7 mouse cellular contexts compared by ENCODE assay signal in the genomic region with DNA sequence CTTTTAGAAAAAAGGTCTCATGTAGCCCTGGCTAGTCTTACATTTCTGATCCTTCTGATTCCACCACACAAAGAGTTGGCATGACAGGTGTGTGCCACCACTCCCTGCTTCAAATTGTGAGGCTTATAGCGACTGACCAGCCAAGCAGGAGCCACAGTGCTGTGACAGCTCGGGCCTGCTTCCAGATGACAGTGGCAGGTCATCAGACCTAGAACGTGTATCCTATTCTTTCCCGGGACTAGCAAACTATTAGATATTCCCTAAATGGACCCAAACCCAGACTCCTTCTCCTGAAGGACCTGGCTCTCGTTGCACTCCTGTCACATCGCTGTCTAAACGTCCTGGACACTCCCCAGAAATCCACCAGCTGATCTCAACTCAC. TPM values are rescaled to one million over a fixed set of nuclear protein-coding genes. Genes with fewer than 3 reads are reported as not detected.
DNase-seq lines count a peak whose midpoint lies in the region; ATAC-seq and TF ChIP-seq lines count a peak whose summit lies in the region.

No protein-coding gene starts in this region.

- H3K9me3 ChIP-seq in lung, embryonic 16.5 days (ENCODE audit: control insufficient read depth, low read length) = no peaks in the 10 kb centered on the region
- no peaks in the 10 kb centered on the region for H3K9me3 ChIP-seq in erythroblast, embryonic 14.5 days (ENCODE audit: control insufficient read depth, low read length)
- H3K9me3 ChIP-seq in limb, embryonic 11.5 days (ENCODE audit: control insufficient read depth, low read length) = no peaks in the 10 kb centered on the region

- H3K4me1 ChIP-seq in lung, embryonic 16.5 days (replicated peaks; ENCODE audit: control insufficient read depth, insufficient read depth, low read length) = peaks cover 24% of the 10 kb centered on the region
- peaks cover 35% of the 10 kb centered on the region for H3K4me1 ChIP-seq in erythroblast, embryonic 14.5 days (ENCODE audit: control insufficient read depth)
- H3K4me1 ChIP-seq in limb, embryonic 11.5 days (ENCODE audit: control insufficient read depth, insufficient read depth, low read length) = peaks cover 15% of the 10 kb centered on the region
- peaks cover 25% of the 10 kb centered on the region; the same call in 1 of the 2 replicates for H3K4me1 ChIP-seq in small intestine, adult 2 months (ENCODE audit: control insufficient read depth, insufficient read depth, insufficient read length, low read length)

- 11% methylated on average over 7 of the region's 7 CpGs for WGBS in lung, embryonic 16.5 days
- WGBS in limb, embryonic 11.5 days = 37% methylated on average over 7 of the region's 7 CpGs
- under 1% methylated on average over 7 of the region's 7 CpGs for WGBS in small intestine, adult 2 months

- no peak for TF ChIP-seq POLR2A in small intestine, adult 2 months (IDR thresholded peaks at IDR 0.05; ENCODE audit: low read depth, low read length)

- H3K36me3 ChIP-seq in lung, embryonic 16.5 days (ENCODE audit: control insufficient read depth, insufficient read depth, low read length) = peaks cover 9% of the 10 kb centered on the region
- H3K36me3 ChIP-seq in erythroblast, embryonic 14.5 days (ENCODE audit: control insufficient read depth) = peaks cover 13% of the 10 kb centered on the region
- peaks cover 12% of the 10 kb centered on the region for H3K36me3 ChIP-seq in limb, embryonic 11.5 days (ENCODE audit: control insufficient read depth, insufficient read depth, low read length)
- H3K36me3 ChIP-seq in small intestine, adult 2 months (ENCODE audit: control insufficient read depth, insufficient read depth, low read length) = no peaks in the 10 kb centered on the region

- no peak for DNase-seq in lung, postnatal 25 days (ENCODE audit: low spot score)
- DNase-seq in limb, embryonic 11.5 days (ENCODE audit: low spot score) = no peak
- DNase-seq in frontal cortex, postnatal 36 days (ENCODE audit: low spot score in 2 of 2) = no peak
- no peak for DNase-seq in cerebellum, postnatal 36 days

- H3K27me3 ChIP-seq in lung, embryonic 16.5 days (ENCODE audit: control insufficient read depth, insufficient read depth, low read depth, low read length) = no peaks in the 10 kb centered on the region
- no peaks in the 10 kb centered on the region for H3K27me3 ChIP-seq in erythroblast, embryonic 14.5 days (ENCODE audit: control insufficient read depth)
- H3K27me3 ChIP-seq in limb, embryonic 11.5 days (ENCODE audit: control insufficient read depth, insufficient read depth, low read length) = no peaks in the 10 kb centered on the region
- H3K27me3 ChIP-seq in small intestine, adult 2 months (ENCODE audit: control insufficient read depth, insufficient read depth, low read length) = no peaks in the 10 kb centered on the region

- peak overlapping the region; percentile 95 for H3K4me2 ChIP-seq in lung, embryonic 16.5 days (ENCODE audit: low read depth, low read length)
- H3K4me2 ChIP-seq in limb, embryonic 11.5 days (ENCODE audit: low read depth, severe bottlenecking) = peak overlapping the region; percentile 88

- H3K9ac ChIP-seq in lung, embryonic 16.5 days (ENCODE audit: low read length) = peak overlapping the region; percentile 97
- peak overlapping the region; percentile 98 for H3K9ac ChIP-seq in limb, embryonic 11.5 days (ENCODE audit: low read length)

- H3K4me3 ChIP-seq in lung, embryonic 16.5 days (ENCODE audit: low read length) = peak overlapping the region; percentile 93
- H3K4me3 ChIP-seq in erythroblast, embryonic 14.5 days (replicated peaks) = peak overlapping the region; percentile 80
- peak overlapping the region; percentile 95 for H3K4me3 ChIP-seq in limb, embryonic 11.5 days (ENCODE audit: low read depth, low read length)
- peak overlapping the region; percentile 74 for H3K4me3 ChIP-seq in small intestine, adult 2 months (ENCODE audit: low read depth, low read length)

- H3K27ac ChIP-seq in lung, embryonic 16.5 days (ENCODE audit: low read length) = peak overlapping the region; percentile 96
- peak overlapping the region; percentile 85 for H3K27ac ChIP-seq in limb, embryonic 11.5 days (replicated peaks; ENCODE audit: low read depth, low read length)
- peak overlapping the region; percentile 94 for H3K27ac ChIP-seq in small intestine, adult 2 months (ENCODE audit: insufficient read depth, low read depth, low read length)

- TF ChIP-seq CTCF in small intestine, adult 2 months (IDR thresholded peaks at IDR 0.05; ENCODE audit: extremely low read depth, insufficient read length, insufficient replicate concordance, low read depth, low read length) = no peak

- no peak for ATAC-seq in lung, embryonic 16.5 days (ENCODE audit: low read depth)
- no peak for ATAC-seq in limb, embryonic 11.5 days (ENCODE audit: insufficient number of reproducible peaks, low FRiP score, low TSS enrichment, low read depth)

RNA-seq across cellular contexts. Expression of a gene that starts 0.8 kb away (rescaled TPM):
- 184 and 200 TPM in 2 replicates for polyA plus RNA-seq in lung, embryonic 16.5 days (2015; fragmentation: Nextera tagmentation; extraction: Ambion mirVana)
- 4.1 and 5.7 TPM in 2 replicates for polyA plus RNA-seq in erythroblast, embryonic 14.5 days (2012)
- 234 and 252 TPM in 2 replicates for polyA plus RNA-seq in limb, embryonic 11.5 days (2014; fragmentation: Nextera tagmentation; extraction: Ambion mirVana)
- polyA plus RNA-seq in small intestine, adult 2 months (2012; rRNA removed) = 24.0 and 30.3 TPM in 2 replicates

RNA-seq across cellular contexts. Expression of a gene that starts 2.2 kb away (rescaled TPM):
- 0.95 and 2.6 TPM in 2 replicates for polyA plus RNA-seq in lung, embryonic 16.5 days (2015; fragmentation: Nextera tagmentation; extraction: Ambion mirVana)
- 0.05 TPM in 1 of 2 replicates, not detected in the other for polyA plus RNA-seq in erythroblast, embryonic 14.5 days (2012)
- polyA plus RNA-seq in limb, embryonic 11.5 days (2014; fragmentation: Nextera tagmentation; extraction: Ambion mirVana) = 0.47 and 0.85 TPM in 2 replicates
- polyA plus RNA-seq in small intestine, adult 2 months (2012; rRNA removed) = 0.51 TPM in 1 of 2 replicates, not detected in the other

RNA-seq across cellular contexts. Expression of a gene that starts 18.3 kb away (rescaled TPM):
- polyA plus RNA-seq in lung, embryonic 16.5 days (2015; fragmentation: Nextera tagmentation; extraction: Ambion mirVana) = 1.4 and 1.7 TPM in 2 replicates
- polyA plus RNA-seq in erythroblast, embryonic 14.5 days (2012) = 0.03 TPM in 1 of 2 replicates, not detected in the other
- 0.71 and 1.8 TPM in 2 replicates for polyA plus RNA-seq in limb, embryonic 11.5 days (2014; fragmentation: Nextera tagmentation; extraction: Ambion mirVana)
- polyA plus RNA-seq in small intestine, adult 2 months (2012; rRNA removed) = 1.4 and 2.6 TPM in 2 replicates

RNA-seq across cellular contexts. Expression of a gene that starts 24.3 kb away (rescaled TPM):
- 829 and 841 TPM in 2 replicates for polyA plus RNA-seq in lung, embryonic 16.5 days (2015; fragmentation: Nextera tagmentation; extraction: Ambion mirVana)
- polyA plus RNA-seq in erythroblast, embryonic 14.5 days (2012) = 23.2 and 24.6 TPM in 2 replicates
- polyA plus RNA-seq in limb, embryonic 11.5 days (2014; fragmentation: Nextera tagmentation; extraction: Ambion mirVana) = 640 and 656 TPM in 2 replicates
- polyA plus RNA-seq in small intestine, adult 2 months (2012; rRNA removed) = 442 and 705 TPM in 2 replicates

RNA-seq across cellular contexts. Expression of a gene that starts 32.6 kb away (rescaled TPM):
- polyA plus RNA-seq in lung, embryonic 16.5 days (2015; fragmentation: Nextera tagmentation; extraction: Ambion mirVana) = 654 and 680 TPM in 2 replicates
- polyA plus RNA-seq in erythroblast, embryonic 14.5 days (2012) = 52.3 and 59.5 TPM in 2 replicates
- polyA plus RNA-seq in limb, embryonic 11.5 days (2014; fragmentation: Nextera tagmentation; extraction: Ambion mirVana) = 593 and 597 TPM in 2 replicates
- 489 and 1,022 TPM in 2 replicates for polyA plus RNA-seq in small intestine, adult 2 months (2012; rRNA removed)
